Mouse (Mus musculus) midbrain, embryonic 11.5 days (tissue): ENCODE results near the gene Sec22b. TPM values are rescaled to one million over a fixed set of nuclear protein-coding genes. Genes with fewer than 3 reads are reported as not detected.

ENCODE experiments used
- ATAC-seq: fragments of 200-750 bp; cut with Nextera tagmentation; 2 replicates; pipeline ENCODE4 v1.8.0; 2017; ENCODE audit warnings: moderate TSS enrichment, moderate library complexity; ENCODE audit not compliant: low FRiP score
- DNase-seq: peaks from one replicate; pipeline ENCODE4 v3.0.0; 2015; ENCODE audit warnings: low spot score; ENCODE audit errors: missing footprints
- H3K27ac ChIP-seq: fragments of 300-500 bp; sonication (generic); 2 replicates; pipeline ENCODE4 v1.5.1; 2014; ENCODE audit warnings: low read depth, low read length
- H3K27me3 ChIP-seq: fragments of 300-500 bp; sonication (generic); 2 replicates; pipeline ENCODE4 v1.6.1; 2014; ENCODE audit warnings: mild to moderate bottlenecking, low read length, moderate library complexity, mixed read lengths; ENCODE audit not compliant: control insufficient read depth, insufficient read depth
- H3K36me3 ChIP-seq: fragments of 300-500 bp; sonication (generic); 2 replicates; pipeline ENCODE4 v1.6.1; 2014; ENCODE audit warnings: mild to moderate bottlenecking, low read length, moderate library complexity, mixed read lengths; ENCODE audit not compliant: control insufficient read depth, insufficient read depth
- H3K4me1 ChIP-seq: fragments of 300-500 bp; sonication (generic); 2 replicates; pipeline ENCODE4 v1.6.1; 2014; ENCODE audit warnings: low read length; ENCODE audit not compliant: control insufficient read depth, insufficient read depth
- H3K4me2 ChIP-seq: fragments of 300-500 bp; sonication (generic); 2 replicates; pipeline ENCODE4 v1.6.1; 2014; ENCODE audit warnings: mild to moderate bottlenecking, moderate library complexity
- H3K4me3 ChIP-seq: fragments of 300-500 bp; sonication (generic); 2 replicates; pipeline ENCODE4 v1.5.1; 2014; ENCODE audit warnings: low read depth, low read length
- H3K9ac ChIP-seq: fragments of 300-500 bp; sonication (generic); 2 replicates; pipeline ENCODE4 v1.6.1; 2014; ENCODE audit warnings: low read length
- H3K9me3 ChIP-seq: fragments of 300-500 bp; sonication (generic); 2 replicates; pipeline ENCODE4 v1.6.1; 2016; ENCODE audit warnings: low read length; ENCODE audit not compliant: control insufficient read depth
- WGBS: fragments of 180-500 bp; shearing (Covaris S2); extraction: QIAGEN DNeasy Blood & Tissue Kit; methylation state at CpG from one replicate; pipeline ENCODE4 v1.1.7; 2014; 5-methylcytosine and 5-hydroxymethylcytosine counted together
- polyA plus RNA-seq: library from polyadenylated mRNA; unstranded; fragments of >200 nt; fragmentation: Nextera tagmentation; extraction: Ambion mirVana; gene quantifications from 2 replicates; pipeline ENCODE4 v1.2.1, GENCODE M21; 2014

Gene Sec22b
- polyA plus RNA-seq, 1 experiment from 2014 or later, result 122 TPM

- Histone ChIP-seq H3K27me3 (no peaks in the 10 kb centered on the region; the same call in 1 of the 2 replicates), H3K36me3 (no peaks in the 10 kb centered on the region), H3K4me3 (no peak overlapping the region), H3K4me1 (no peaks in the 10 kb centered on the region), H3K4me2 (no peak overlapping the region), H3K9ac (no peak overlapping the region), H3K27ac (no peak overlapping the region), H3K9me3 (no peaks in the 10 kb centered on the region)
- DNase-seq, result peak; percentile 85
- WGBS, result 45% methylated on average over 6 of the region's 6 CpGs
- ATAC-seq, result no peak
These were observed 6.3 kb upstream of the Sec22b start for GRCm38 (mm10) chr3:97894695-97895094.

GRCm38 (mm10) chr3:97898381-97898780 is 2.6 kb upstream of the Sec22b start:
- Histone ChIP-seq H3K4me3 (no peak overlapping the region), H3K27ac (no peak overlapping the region), H3K9ac (no peak overlapping the region), H3K4me2 (no peak overlapping the region), H3K36me3 (no peaks in the 10 kb centered on the region), H3K9me3 (no peaks in the 10 kb centered on the region), H3K27me3 (no peaks in the 10 kb centered on the region), H3K4me1 (peaks cover 9% of the 10 kb centered on the region)
- WGBS, result 69% methylated on average over 3 of the region's 3 CpGs
- peak; percentile 21 for DNase-seq
- ATAC-seq, result no peak

- Histone ChIP-seq H3K27me3 (no peaks in the 10 kb centered on the region), H3K27ac (no peak overlapping the region), H3K4me2 (peak overlapping the region; percentile 55), H3K4me1 (peaks cover 9% of the 10 kb centered on the region), H3K36me3 (no peaks in the 10 kb centered on the region), H3K9ac (peak overlapping the region; percentile 92), H3K4me3 (peak overlapping the region; percentile 97), H3K9me3 (no peaks in the 10 kb centered on the region)
- ATAC-seq (no peak), DNase-seq (no peak)
- whole genome bisulfite sequencing, result 25% methylated on average over 5 of the region's 5 CpGs
These were observed 596 bp downstream of the Sec22b start for GRCm38 (mm10) chr3:97901586-97901985.

- WGBS, result 81% methylated on average over 2 of the region's 2 CpGs
- H3K9ac ChIP-seq, result no peak overlapping the region
- ATAC-seq, result no peak
These were observed 8.7 kb downstream of the Sec22b start for GRCm38 (mm10) chr3:97909737-97910136.

GRCm38 (mm10) chr3:97911093-97911492 is 10.1 kb downstream of the Sec22b start:
- Histone ChIP-seq H3K4me3 (no peak overlapping the region), H3K36me3 (0 out of 2 replicates have a peak, but pooled peaks cover 2% of the 10 kb centered on the region), H3K9me3 (no peaks in the 10 kb centered on the region), H3K9ac (no peak overlapping the region), H3K27me3 (no peaks in the 10 kb centered on the region), H3K27ac (no peak overlapping the region), H3K4me1 (no peaks in the 10 kb centered on the region), H3K4me2 (no peak overlapping the region)
- DNase-seq (peak; percentile 19), ATAC-seq (no peak)
- 91% methylated on average over 7 of the region's 7 CpGs for WGBS

More at GRCm38 (mm10) chr3:97909737-97910136, 8.7 kb downstream of the Sec22b start:
- no peaks in the 10 kb centered on the region for H3K4me1 ChIP-seq
- H3K4me3 ChIP-seq, result no peak overlapping the region
- H3K36me3 ChIP-seq, result 0 out of 2 replicates have a peak, but pooled peaks cover 2% of the 10 kb centered on the region
- H3K27ac ChIP-seq, result no peak overlapping the region
- H3K9me3 ChIP-seq, result no peaks in the 10 kb centered on the region
- no peaks in the 10 kb centered on the region for H3K27me3 ChIP-seq
- peak; percentile 17 for DNase-seq
- no peak overlapping the region for H3K4me2 ChIP-seq

- no peak for ATAC-seq
- Histone ChIP-seq H3K9ac (no peak overlapping the region), H3K36me3 (no peaks in the 10 kb centered on the region), H3K4me2 (no peak overlapping the region), H3K4me1 (no peaks in the 10 kb centered on the region), H3K27ac (no peak overlapping the region), H3K4me3 (no peak overlapping the region), H3K27me3 (no peaks in the 10 kb centered on the region), H3K9me3 (no peaks in the 10 kb centered on the region)
- peak; percentile 76 for DNase-seq
- 76% methylated on average over 4 of the region's 4 CpGs for WGBS
These were observed 14.1 kb downstream of the Sec22b start for GRCm38 (mm10) chr3:97915081-97915480.

GRCm38 (mm10) chr3:97918885-97919550 is 18.0 kb downstream of the Sec22b start:
- H3K4me3 ChIP-seq, result no peak overlapping the region
- no peak overlapping the region for H3K4me2 ChIP-seq
- no peaks in the 10 kb centered on the region for H3K4me1 ChIP-seq
- no peak for ATAC-seq
- H3K27me3 ChIP-seq, result no peaks in the 10 kb centered on the region
- H3K36me3 ChIP-seq, result no peaks in the 10 kb centered on the region
- H3K9ac ChIP-seq, result no peak overlapping the region
- 95% methylated on average over 10 of the region's 10 CpGs for WGBS
- H3K9me3 ChIP-seq, result no peaks in the 10 kb centered on the region
- no peak overlapping the region for H3K27ac ChIP-seq
- DNase-seq, result peak; percentile 71

- no peak overlapping the region for H3K27ac ChIP-seq
- no peak overlapping the region for H3K4me2 ChIP-seq
- H3K9ac ChIP-seq, result no peak overlapping the region
- no peaks in the 10 kb centered on the region for H3K36me3 ChIP-seq
- H3K27me3 ChIP-seq, result no peaks in the 10 kb centered on the region
- H3K4me3 ChIP-seq, result no peak overlapping the region
- DNase-seq (peak; percentile 49), ATAC-seq (no peak)
- 89% methylated on average over 2 of the region's 2 CpGs for WGBS
- no peaks in the 10 kb centered on the region for H3K4me1 ChIP-seq
- H3K9me3 ChIP-seq, result no peaks in the 10 kb centered on the region
These were observed 24.3 kb downstream of the Sec22b start for GRCm38 (mm10) chr3:97925246-97925645.

- H3K27ac ChIP-seq, result no peak overlapping the region
- no peak overlapping the region for H3K9ac ChIP-seq
- 0 out of 2 replicates have a peak, but pooled peaks cover 2% of the 10 kb centered on the region for H3K4me1 ChIP-seq
- no peak overlapping the region for H3K4me2 ChIP-seq
- 82% methylated on average over 4 of the region's 4 CpGs for WGBS
- DNase-seq (peak; percentile 81), ATAC-seq (no peak)
- H3K4me3 ChIP-seq, result no peak overlapping the region
- no peaks in the 10 kb centered on the region for H3K27me3 ChIP-seq
- no peaks in the 10 kb centered on the region for H3K9me3 ChIP-seq
- no peaks in the 10 kb centered on the region for H3K36me3 ChIP-seq
These were observed 26.3 kb downstream of the Sec22b start for GRCm38 (mm10) chr3:97927322-97927721.
